In genomic region chr7:37842000-37842513, GRCm38 (mm10) we compare ENCODE assay signal across 8 mouse cellular contexts.
DNase-seq lines count a peak whose midpoint lies in the region; ATAC-seq lines count a peak whose summit lies in the region.

No protein-coding gene starts in this region.

- no peak overlapping the region for H3K9ac ChIP-seq in heart, embryonic 15.5 days
- peak overlapping the region; percentile 40 for H3K9ac ChIP-seq in limb, embryonic 13.5 days

- 4% methylated on average over 14 of the region's 14 CpGs for WGBS in heart, embryonic 15.5 days
- 2% methylated on average over 14 of the region's 14 CpGs for WGBS in limb, embryonic 13.5 days

- H3K4me3 ChIP-seq in heart, embryonic 15.5 days, result peak overlapping the region; percentile 32
- H3K4me3 ChIP-seq in limb, embryonic 13.5 days, result peak overlapping the region; percentile 35

- ATAC-seq in heart, embryonic 15.5 days (replicated peaks; ENCODE audit: insufficient number of reproducible peaks, insufficient read depth, low FRiP score, low read depth), result no peak
- peak; percentile 60 for ATAC-seq in limb, embryonic 13.5 days (ENCODE audit: low FRiP score, low read depth)
- ATAC-seq in cerebellum, adult (ENCODE audit: insufficient number of reproducible peaks, low FRiP score, low TSS enrichment), result no peak

- DNase-seq in heart, adult 18-20 months, result no peak
- peak; percentile 10 for DNase-seq in urinary bladder, postnatal 14 days (ENCODE audit: low spot score)
- no peak for DNase-seq in urinary bladder, adult 18-20 months (ENCODE audit: low spot score in 2 of 2)
- peak; percentile 53 for DNase-seq in right cerebral cortex, postnatal 4 days
- DNase-seq in B cell, adult 2 months, result no peak

- H3K27ac ChIP-seq in heart, embryonic 15.5 days, result no peak overlapping the region
- no peak overlapping the region for H3K27ac ChIP-seq in limb, embryonic 13.5 days

- H3K36me3 ChIP-seq in heart, embryonic 15.5 days, result no peaks in the 10 kb centered on the region
- no peaks in the 10 kb centered on the region for H3K36me3 ChIP-seq in limb, embryonic 13.5 days

- no peaks in the 10 kb centered on the region for H3K27me3 ChIP-seq in heart, embryonic 15.5 days
- H3K27me3 ChIP-seq in limb, embryonic 13.5 days, result no peaks in the 10 kb centered on the region

- H3K4me2 ChIP-seq in heart, embryonic 15.5 days, result peak overlapping the region; percentile 58
- H3K4me2 ChIP-seq in limb, embryonic 13.5 days (replicated peaks), result peak overlapping the region; percentile 68

- no peaks in the 10 kb centered on the region for H3K9me3 ChIP-seq in heart, embryonic 15.5 days (replicated peaks)
- H3K9me3 ChIP-seq in limb, embryonic 13.5 days, result no peaks in the 10 kb centered on the region

- H3K4me1 ChIP-seq in heart, embryonic 15.5 days (replicated peaks), result peaks cover 27% of the 10 kb centered on the region
- peaks cover 29% of the 10 kb centered on the region for H3K4me1 ChIP-seq in limb, embryonic 13.5 days

Comparison
In these comparisons a context has a peak if more than half of its experiments do, and no peak if none do; other contexts are left out.
1. DNase-seq: peak in urinary bladder, postnatal 14 days (single experiment) and right cerebral cortex, postnatal 4 days (single experiment); none in heart, adult 18-20 months (0 of 2), urinary bladder, adult 18-20 months (0 of 2) and B cell, adult 2 months (0 of 2).